Mouse (Mus musculus): ENCODE measurements around the gene 4930503B20Rik. TPM values are rescaled to one million over a fixed set of nuclear protein-coding genes. Genes with fewer than 3 reads are reported as not detected.
A peak's percentile ranks its signal among the peaks of the same experiment; 100 is the strongest.

Gene 4930503B20Rik
- 0.10 TPM in 1 of 2 replicates, not detected in the other for polyA plus RNA-seq (2012; rRNA removed)

DNA sequence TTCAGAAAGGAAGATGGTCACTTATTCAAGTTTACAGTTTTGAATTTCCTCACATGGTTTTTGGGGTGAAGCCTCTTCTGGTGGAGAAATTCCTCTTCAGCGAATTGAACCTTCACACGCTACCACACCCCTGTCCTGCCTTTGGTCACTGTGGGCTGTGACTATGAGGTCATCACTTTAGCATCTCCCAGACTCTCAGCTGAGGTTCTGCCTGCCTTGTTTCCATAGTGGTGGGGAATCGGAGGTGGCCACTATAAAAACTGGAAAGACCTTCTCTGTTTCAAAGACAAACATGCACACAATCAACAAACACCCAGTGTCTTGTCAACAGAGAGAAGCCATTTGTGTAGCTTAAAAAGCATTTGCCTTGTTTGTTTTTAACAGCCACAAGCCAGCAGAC is at the start of gene 4930503B20Rik:
Gene 4930503B20Rik (minus strand): TSS at position 101 of the 400 bp plus-strand sequence.
- Histone ChIP-seq H3K4me3 (ENCODE audit: insufficient read depth, low read length) (no peak within 1 kb of the TSS), H3K4me1 (ENCODE audit: control insufficient read depth, insufficient read depth, low read length) (no peaks in the 10 kb centered on the region), H3K27ac (ENCODE audit: insufficient read depth, low read length) (no peak within 1 kb of the TSS)
- no peak for TF ChIP-seq POLR2A (IDR thresholded peaks at IDR 0.05; ENCODE audit: extremely low read depth, insufficient read depth, low read length)
- no peak for TF ChIP-seq CTCF (IDR thresholded peaks at IDR 0.05; ENCODE audit: extremely low read depth, insufficient read depth, low read length)

DNA sequence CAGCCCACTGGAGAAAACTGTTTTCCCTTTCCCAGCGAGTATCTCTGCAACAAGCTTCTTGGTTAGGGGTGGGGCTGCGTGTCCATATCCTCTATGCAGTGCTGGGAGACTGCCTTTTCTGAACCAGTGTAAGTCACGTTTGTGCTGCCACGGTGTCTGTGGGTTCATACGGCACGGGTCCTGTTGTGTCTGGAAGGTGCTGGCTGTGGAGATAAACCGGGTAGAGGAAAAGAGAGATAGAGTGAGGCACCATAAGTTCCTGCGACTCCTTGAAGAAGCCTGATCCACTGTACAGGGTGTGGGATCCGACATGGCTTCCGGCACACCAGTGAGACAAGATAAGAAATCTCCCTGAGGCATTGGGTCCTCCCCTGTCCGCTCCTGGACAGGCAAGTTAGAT is 48.9 kb upstream of the 4930503B20Rik start:
- H3K27ac ChIP-seq (ENCODE audit: insufficient read depth, low read length): no peak overlapping the region
- peaks cover 1% of the 10 kb centered on the region for H3K4me1 ChIP-seq (ENCODE audit: control insufficient read depth, insufficient read depth, low read length)
- no peak overlapping the region for H3K4me3 ChIP-seq (ENCODE audit: insufficient read depth, low read length)
- no peak for TF ChIP-seq POLR2A (IDR thresholded peaks at IDR 0.05; ENCODE audit: extremely low read depth, insufficient read depth, low read length)
- TF ChIP-seq CTCF (IDR thresholded peaks at IDR 0.05; ENCODE audit: extremely low read depth, insufficient read depth, low read length): no peak

GRCm38 (mm10) chr3:146698982-146699381 is 47.9 kb upstream of the 4930503B20Rik start:
- Histone ChIP-seq H3K4me3 (ENCODE audit: insufficient read depth, low read length) (no peak overlapping the region), H3K27ac (ENCODE audit: insufficient read depth, low read length) (no peak overlapping the region), H3K4me1 (ENCODE audit: control insufficient read depth, insufficient read depth, low read length) (peaks cover 1% of the 10 kb centered on the region; the same call in 1 of the 2 replicates)
- TF ChIP-seq POLR2A (IDR thresholded peaks at IDR 0.05; ENCODE audit: extremely low read depth, insufficient read depth, low read length) (no peak), CTCF (IDR thresholded peaks at IDR 0.05; ENCODE audit: extremely low read depth, insufficient read depth, low read length) (no peak)

DNA sequence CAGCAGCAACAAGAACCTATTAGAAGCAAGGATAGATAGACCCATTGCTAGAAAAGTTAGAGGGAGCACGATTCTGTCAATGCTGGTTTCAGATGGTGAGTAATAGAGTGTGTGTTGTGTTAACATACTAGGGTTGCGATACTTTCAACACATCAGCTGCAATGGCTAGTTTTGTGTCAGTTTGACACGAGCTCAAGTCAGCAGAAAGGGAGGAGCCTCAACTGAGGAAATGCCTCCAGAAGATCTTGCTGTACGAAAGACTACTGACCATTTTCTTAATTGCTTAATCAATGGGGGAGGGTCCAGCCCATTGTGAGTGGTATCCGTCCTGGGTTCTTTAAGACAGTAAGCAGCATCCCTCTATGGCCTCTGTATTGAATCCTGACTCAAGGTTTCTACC is 41.4 kb upstream of the 4930503B20Rik start:
- no peak overlapping the region for H3K4me3 ChIP-seq (ENCODE audit: insufficient read depth, low read length)
- no peak for TF ChIP-seq CTCF (IDR thresholded peaks at IDR 0.05; ENCODE audit: extremely low read depth, insufficient read depth, low read length)
- TF ChIP-seq POLR2A (IDR thresholded peaks at IDR 0.05; ENCODE audit: extremely low read depth, insufficient read depth, low read length): no peak
- H3K27ac ChIP-seq (ENCODE audit: insufficient read depth, low read length): no peak overlapping the region
- H3K4me1 ChIP-seq (ENCODE audit: control insufficient read depth, insufficient read depth, low read length): no peaks in the 10 kb centered on the region; the same call in 1 of the 2 replicates

DNA sequence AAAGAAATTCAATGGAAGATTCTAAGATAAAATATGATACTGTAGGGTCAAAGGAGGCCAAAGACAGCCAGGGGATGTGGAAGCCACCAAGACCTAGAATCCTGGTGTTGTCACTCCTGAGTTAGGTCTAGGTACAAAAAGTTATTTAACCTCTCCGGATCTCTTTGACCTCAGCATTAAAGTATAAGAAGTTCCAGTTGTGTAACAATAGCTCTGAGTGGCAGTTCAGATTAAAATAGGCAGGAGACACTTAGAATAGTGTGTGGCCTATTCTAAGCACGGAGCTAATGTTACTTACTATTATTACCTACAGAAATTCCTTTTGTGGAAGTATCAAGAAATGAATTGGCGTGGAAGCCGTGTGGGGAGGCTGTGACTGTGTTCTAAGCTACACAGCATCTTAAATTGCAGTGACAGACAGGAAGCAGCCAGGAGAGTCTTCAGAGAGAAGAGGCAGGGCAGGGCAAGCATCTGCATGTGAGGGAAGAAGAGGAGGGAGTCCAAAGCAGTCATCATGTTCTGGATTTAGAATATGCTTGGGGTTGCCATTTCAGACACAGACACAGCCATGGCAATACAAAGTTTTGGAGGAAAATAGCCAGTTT is 36.1 kb upstream of the 4930503B20Rik start:
- H3K27ac ChIP-seq (ENCODE audit: insufficient read depth, low read length): no peak overlapping the region
- TF ChIP-seq POLR2A (IDR thresholded peaks at IDR 0.05; ENCODE audit: extremely low read depth, insufficient read depth, low read length) (no peak), CTCF (IDR thresholded peaks at IDR 0.05; ENCODE audit: extremely low read depth, insufficient read depth, low read length) (no peak)

GRCm38 (mm10) chr3:146686428-146686827 is 35.3 kb upstream of the 4930503B20Rik start:
- TF ChIP-seq POLR2A (IDR thresholded peaks at IDR 0.05; ENCODE audit: extremely low read depth, insufficient read depth, low read length): no peak
- TF ChIP-seq CTCF (IDR thresholded peaks at IDR 0.05; ENCODE audit: extremely low read depth, insufficient read depth, low read length): no peak
- Histone ChIP-seq H3K4me3 (ENCODE audit: insufficient read depth, low read length) (no peak overlapping the region), H3K27ac (ENCODE audit: insufficient read depth, low read length) (no peak overlapping the region), H3K4me1 (ENCODE audit: control insufficient read depth, insufficient read depth, low read length) (peaks cover 3% of the 10 kb centered on the region; the same call in 1 of the 2 replicates)

More for the DNA sequence above, 36.1 kb upstream of the 4930503B20Rik start:
- Histone ChIP-seq H3K4me1 (ENCODE audit: control insufficient read depth, insufficient read depth, low read length) (peaks cover 1% of the 10 kb centered on the region; the same call in 1 of the 2 replicates), H3K4me3 (ENCODE audit: insufficient read depth, low read length) (no peak overlapping the region)

DNA sequence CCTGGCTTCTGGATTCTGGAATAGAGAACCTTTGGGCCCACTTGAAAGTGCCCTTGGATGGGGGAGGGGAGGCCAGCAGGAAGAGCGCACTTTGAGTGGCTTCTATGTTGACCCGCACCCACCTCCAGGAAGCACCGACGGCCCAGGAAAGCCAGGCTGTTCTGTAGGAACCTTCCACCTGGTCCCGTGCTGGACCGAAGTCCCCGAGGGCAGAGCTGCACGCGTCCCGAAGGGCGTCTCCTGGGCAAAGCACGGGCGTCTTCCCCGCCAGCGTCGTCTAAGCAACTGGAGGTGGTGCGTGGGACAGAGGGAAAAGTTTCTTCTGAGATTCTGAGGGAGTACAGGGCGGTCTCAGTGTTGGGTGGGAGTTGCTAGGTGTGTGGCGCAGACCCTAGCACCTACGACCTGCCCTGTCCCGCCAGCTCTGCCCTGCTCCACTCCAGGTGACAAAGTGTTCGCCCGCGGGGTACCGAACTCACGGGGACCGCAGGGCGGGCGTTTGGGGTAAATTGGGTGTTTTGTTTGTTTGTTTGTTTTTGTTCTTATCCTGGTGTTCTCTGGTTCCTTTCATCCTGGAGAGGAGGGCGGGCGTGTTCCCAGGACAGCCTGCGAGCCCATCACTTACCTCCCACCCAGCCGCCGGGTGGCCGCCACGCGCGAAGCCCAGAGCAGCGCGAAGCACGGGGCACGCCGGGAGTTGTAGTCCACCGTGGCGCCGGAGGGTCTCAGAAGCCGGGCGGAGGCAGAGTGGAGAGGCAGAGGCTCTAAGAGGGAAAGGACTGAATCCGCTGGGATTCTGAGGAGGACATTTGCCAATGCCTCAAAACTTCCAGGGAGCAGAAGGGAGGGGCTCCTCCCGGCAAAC is 33.9 kb upstream of the 4930503B20Rik start, which contains the start of gene Samd13:
Gene Samd13 (minus strand): TSS at position 782 of the 865 bp plus-strand sequence.
- Histone ChIP-seq H3K4me1 (ENCODE audit: control insufficient read depth, insufficient read depth, low read length) (peaks cover 3% of the 10 kb centered on the region; the same call in 1 of the 2 replicates), H3K4me3 (ENCODE audit: insufficient read depth, low read length) (peak within 1 kb of the TSS; percentile 57), H3K27ac (ENCODE audit: insufficient read depth, low read length) (no peak within 1 kb of the TSS)
- TF ChIP-seq CTCF (IDR thresholded peaks at IDR 0.05; ENCODE audit: extremely low read depth, insufficient read depth, low read length) (no peak), POLR2A (IDR thresholded peaks at IDR 0.05; ENCODE audit: extremely low read depth, insufficient read depth, low read length) (no peak)

- H3K4me1 ChIP-seq (ENCODE audit: control insufficient read depth, insufficient read depth, low read length): peaks cover 3% of the 10 kb centered on the region; the same call in 1 of the 2 replicates
Measured at GRCm38 (mm10) chr3:146683095-146683494, 32.0 kb upstream of the 4930503B20Rik start.

GRCm38 (mm10) chr3:146682140-146682651 is 31.1 kb upstream of the 4930503B20Rik start:
- H3K27ac ChIP-seq (ENCODE audit: insufficient read depth, low read length): no peak overlapping the region
- peak overlapping the region; percentile 45 for H3K4me3 ChIP-seq (ENCODE audit: insufficient read depth, low read length)
- H3K4me1 ChIP-seq (ENCODE audit: control insufficient read depth, insufficient read depth, low read length): peaks cover 3% of the 10 kb centered on the region; the same call in 1 of the 2 replicates
- no peak for TF ChIP-seq CTCF (IDR thresholded peaks at IDR 0.05; ENCODE audit: extremely low read depth, insufficient read depth, low read length)
- no peak for TF ChIP-seq POLR2A (IDR thresholded peaks at IDR 0.05; ENCODE audit: extremely low read depth, insufficient read depth, low read length)

More at GRCm38 (mm10) chr3:146683095-146683494, 32.0 kb upstream of the 4930503B20Rik start:
- Histone ChIP-seq H3K4me3 (ENCODE audit: insufficient read depth, low read length) (no peak overlapping the region), H3K27ac (ENCODE audit: insufficient read depth, low read length) (no peak overlapping the region)
- TF ChIP-seq POLR2A (IDR thresholded peaks at IDR 0.05; ENCODE audit: extremely low read depth, insufficient read depth, low read length) (no peak), CTCF (IDR thresholded peaks at IDR 0.05; ENCODE audit: extremely low read depth, insufficient read depth, low read length) (no peak)
